Mouse (Mus musculus) Patski (cell line): ENCODE results near the gene Rpl27. TPM values are rescaled to one million over a fixed set of nuclear protein-coding genes. Genes with fewer than 3 reads are reported as not detected.

Source experiments
- ATAC-seq: fragments of 100-300 bp; one replicate; pipeline ENCODE4 v1.8.0; 2021
- CTCF ChIA-PET: fragments of 350-600 bp; sonication (Branson Sonifier 250); formaldehyde crosslinking; loops from one replicate; lab custom pipeline; 2022; ENCODE audit warnings: inconsistent platforms; lab: Charles Lee
- POLR2A ChIA-PET: fragments of 350-600 bp; sonication (Branson Sonifier 250); formaldehyde crosslinking; loops from one replicate; lab custom pipeline; 2022; ENCODE audit warnings: antibody characterized with exemption, inconsistent platforms; lab: Charles Lee
- DNase-seq: peaks from one replicate; pipeline ENCODE4 v3.0.0-alpha.2; 2011; ENCODE audit warnings: low read depth, low spot score
- H3K27me3 ChIP-seq: fragments of 371-371 bp; one replicate; pipeline ENCODE4 v1.5.1; 2021
- CTCF ChIP-seq: fragments of 100-300 bp; IDR thresholded peaks from one replicate; pipeline ENCODE4 v1.5.1; 2021
- in situ Hi-C: fragments of 300-500 bp; cut with MboI; formaldehyde crosslinking; loops from 3 replicates; pipeline ENCODE4 v1.11.1; 2018; ENCODE audit warnings: low pct_unique_long_range_greater_than_20kb, mixed read lengths
- polyA plus RNA-seq: library from polyadenylated mRNA; unstranded; gene quantifications from one replicate; pipeline ENCODE4 v1.2.3, GENCODE M21; 2021

Rpl27 gene
- 391 TPM for polyA plus RNA-seq

- ATAC-seq (peak; percentile 92), DNase-seq (peak; percentile 97)
- POLR2A ChIA-PET = interaction anchor here (0.7 to 3.0 kb wide), 2 partner anchors 23 to 25 kb away, joined by 5 to 12 read pairs; partner anchors contain the start of gene Aarsd1
- peak; percentile 67 for TF ChIP-seq CTCF
- no peaks in the 10 kb centered on the region for H3K27me3 ChIP-seq
- in situ Hi-C loops = no loop called here
- CTCF ChIA-PET = interaction anchor here (0.7 to 1.8 kb wide), 7 partner anchors 9 to 118 kb away, joined by 3 to 11 read pairs (median 3); partner anchors contain the start of gene Aarsd1
Observed at GRCm38 (mm10) chr11:101442127-101442693, at the start of gene Rpl27. TSS of gene Rpl27 (plus strand) at chr11:101442298.

GRCm38 (mm10) chr11:101395110-101395509 is 47.0 kb upstream of the Rpl27 start:
- ATAC-seq = no peak
- in situ Hi-C loops = loop anchor here (5.0 to 10.0 kb wide), 2 partner anchors 73 to 180 kb away; no protein-coding TSS in a partner anchor

GRCm38 (mm10) chr11:101415306-101415705 is 26.8 kb upstream of the Rpl27 start:
- POLR2A ChIA-PET = no interaction called here
- in situ Hi-C loops = no loop called here
- ATAC-seq (no peak), DNase-seq (no peak)
- CTCF ChIA-PET = no interaction called here
- no peak for TF ChIP-seq CTCF
- no peaks in the 10 kb centered on the region for H3K27me3 ChIP-seq

More at GRCm38 (mm10) chr11:101395110-101395509, 47.0 kb upstream of the Rpl27 start:
- no peak for DNase-seq
- ChIA-PET POLR2A (interaction anchor here (0.6 kb wide), 1 partner anchor 68 kb away, joined by 3 read pairs; no protein-coding TSS in a partner anchor), CTCF (interaction anchor here (0.6 to 3.8 kb wide), 12 partner anchors 11 to 129 kb away, joined by 3 to 35 read pairs (median 4); partner anchors contain the start of genes Aoc2 and Psme3)
- peak; percentile 98 for TF ChIP-seq CTCF
- H3K27me3 ChIP-seq = no peaks in the 10 kb centered on the region

DNA sequence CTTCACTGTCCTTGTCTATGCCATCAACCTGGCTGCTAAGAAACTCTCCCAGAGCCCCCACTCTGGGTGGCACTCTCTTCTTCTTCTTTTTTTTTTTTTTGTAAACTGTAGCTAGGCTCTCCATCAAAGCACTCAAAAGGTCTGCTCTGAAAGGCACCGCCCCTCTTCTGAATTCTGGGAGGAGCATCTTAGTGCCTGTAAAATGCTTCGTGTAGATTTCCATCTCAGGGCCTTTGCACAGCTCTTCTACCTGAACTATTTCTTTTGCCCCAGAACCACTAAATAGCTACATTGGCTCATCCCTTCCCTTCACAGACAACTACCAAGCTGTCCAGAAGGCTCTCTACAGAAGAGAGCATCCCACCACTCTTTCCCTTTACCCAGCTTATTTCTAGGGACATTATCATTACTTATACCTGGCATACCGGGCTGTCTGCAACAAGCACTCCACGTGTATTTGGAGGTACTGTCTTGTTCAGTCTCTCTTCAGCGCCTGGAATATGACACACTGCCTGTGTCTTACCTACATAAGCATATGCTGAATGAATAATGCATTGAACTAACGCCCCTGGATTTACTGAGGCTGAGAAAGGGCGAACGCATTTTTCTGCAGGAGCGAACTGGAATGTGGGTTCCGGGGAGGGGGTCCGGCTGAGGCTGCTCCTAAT is 25.5 kb upstream of the Rpl27 start:
- H3K27me3 ChIP-seq = no peaks in the 10 kb centered on the region
- in situ Hi-C loops = no loop called here
- CTCF ChIA-PET = interaction anchor here (0.6 to 1.8 kb wide), 5 partner anchors 12 to 187 kb away, joined by 3 to 8 read pairs (median 3); partner anchors contain the start of gene Rpl27
- ATAC-seq = peak; percentile 9
- no peak for TF ChIP-seq CTCF
- no peak for DNase-seq
- POLR2A ChIA-PET = interaction anchor here (0.6 to 1.4 kb wide), 2 partner anchors 27 to 76 kb away, joined by 3 to 12 read pairs; partner anchors contain the start of gene Rpl27

- ChIA-PET POLR2A (interaction anchor here (0.7 to 1.4 kb wide), 2 partner anchors 26 to 50 kb away, joined by 3 to 12 read pairs; partner anchors contain the start of gene Rpl27), CTCF (interaction anchor here (0.6 to 1.8 kb wide), 3 partner anchors 11 to 187 kb away, joined by 3 to 8 read pairs (median 3); partner anchors contain the start of gene Rpl27)
- in situ Hi-C loops = no loop called here
- DNase-seq (no peak), ATAC-seq (peak; percentile 63)
- TF ChIP-seq CTCF = no peak
- H3K27me3 ChIP-seq = no peaks in the 10 kb centered on the region
Observed at GRCm38 (mm10) chr11:101417101-101417855, 24.8 kb upstream of the Rpl27 start, which contains the start of gene Aarsd1. TSS of gene Aarsd1 (minus strand) at chr11:101417615.

DNA sequence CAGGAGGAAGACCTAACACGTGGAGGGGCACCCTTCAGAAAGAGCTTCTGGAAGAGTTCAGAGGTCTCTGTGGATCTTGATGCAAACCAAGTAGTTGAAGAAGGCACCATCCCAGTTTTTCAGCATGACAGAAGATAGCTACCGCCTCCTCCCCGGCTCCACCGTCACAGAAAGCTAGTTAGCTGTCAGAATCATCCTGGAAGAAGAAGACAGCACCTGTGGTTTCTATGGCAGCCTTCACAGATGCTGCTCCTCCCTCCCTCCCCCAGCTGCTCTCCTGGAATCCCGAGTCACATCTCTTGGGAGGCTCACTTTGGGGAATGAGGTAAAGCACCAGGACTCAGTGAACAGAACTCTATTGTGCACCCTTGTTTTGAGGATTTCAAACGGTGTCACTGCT is 23.1 kb upstream of the Rpl27 start:
- POLR2A ChIA-PET = interaction anchor here (1.3 kb wide), 1 partner anchor 23 kb away, joined by 5 read pairs; the partner anchor contains the start of gene Rpl27

DNA sequence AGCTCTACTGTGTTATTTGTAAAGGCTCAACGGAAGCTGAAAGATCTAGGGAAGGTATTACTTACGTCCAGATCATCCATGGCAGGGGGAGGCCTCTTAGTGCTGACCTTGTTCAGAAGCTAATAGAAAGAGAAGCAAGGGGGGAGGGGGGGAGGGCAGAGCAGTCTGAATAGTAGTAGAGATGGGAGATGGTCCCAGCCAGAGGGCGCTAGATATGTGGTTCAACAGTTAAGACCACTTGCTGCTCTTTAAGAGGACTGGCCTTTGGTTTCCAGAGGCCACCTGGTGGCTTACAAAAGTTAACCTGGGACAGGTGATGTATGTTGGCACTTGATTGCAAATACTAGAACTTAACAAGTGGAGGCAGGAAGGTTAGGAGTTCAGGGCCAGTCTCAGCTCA is 22.5 kb upstream of the Rpl27 start:
- in situ Hi-C loops = no loop called here

More for the DNA sequence above, 23.1 kb upstream of the Rpl27 start:
- in situ Hi-C loops = no loop called here
- H3K27me3 ChIP-seq = no peaks in the 10 kb centered on the region
- ATAC-seq (no peak), DNase-seq (no peak)
- TF ChIP-seq CTCF = no peak
- CTCF ChIA-PET = interaction anchor here (0.9 to 2.7 kb wide), 3 partner anchors 23 to 101 kb away, joined by 4 to 11 read pairs (median 4); partner anchors contain the start of gene Rpl27

GRCm38 (mm10) chr11:101420148-101420547 is 21.9 kb upstream of the Rpl27 start:
- no peaks in the 10 kb centered on the region for H3K27me3 ChIP-seq
- in situ Hi-C loops = no loop called here
- no peak for ATAC-seq
- POLR2A ChIA-PET = interaction anchor here (1.0 kb wide), 1 partner anchor 8 kb away, joined by 3 read pairs; no protein-coding TSS in a partner anchor
- DNase-seq = no peak
- no peak for TF ChIP-seq CTCF
- CTCF ChIA-PET = interaction anchor here (0.7 to 2.7 kb wide), 3 partner anchors 13 to 22 kb away, joined by 3 to 11 read pairs (median 3); partner anchors contain the start of gene Rpl27

More for the DNA sequence above, 22.5 kb upstream of the Rpl27 start:
- TF ChIP-seq CTCF = no peak
- ChIA-PET POLR2A (interaction anchor here (1.3 kb wide), 1 partner anchor 22 kb away, joined by 5 read pairs; the partner anchor contains the start of gene Rpl27), CTCF (interaction anchor here (0.9 to 2.7 kb wide), 3 partner anchors 14 to 47 kb away, joined by 3 to 11 read pairs (median 4); partner anchors contain the start of gene Rpl27)
- ATAC-seq (no peak), DNase-seq (no peak)
- H3K27me3 ChIP-seq = no peaks in the 10 kb centered on the region

- in situ Hi-C loops = no loop called here
- ChIA-PET CTCF (interaction anchor here (1.0 kb wide), 1 partner anchor 18 kb away, joined by 3 read pairs; the partner anchor contains the start of gene Rpl27), POLR2A (interaction anchor here (1.0 to 1.5 kb wide), 2 partner anchors 10 to 20 kb away, joined by 3 to 6 read pairs; no protein-coding TSS in a partner anchor)
- ATAC-seq (peak; percentile 66), DNase-seq (no peak)
- no peak for TF ChIP-seq CTCF
- H3K27me3 ChIP-seq = no peaks in the 10 kb centered on the region
Observed at GRCm38 (mm10) chr11:101424105-101424851, 17.8 kb upstream of the Rpl27 start, which contains the start of gene Gm27029. TSS of gene Gm27029 (minus strand) at chr11:101424796.
